Mouse (Mus musculus) c-Kit-positive CD71-negative TER-119-negative erythroid progenitor cells, embryonic 14.5 days (primary cell): Measurements from ENCODE around the gene Mrpl1.
A peak's percentile ranks its signal among the peaks of the same experiment; 100 is the strongest.

Source experiments
- DNase-seq: peaks from one replicate; pipeline ENCODE4 v3.0.0-alpha.2; 2013; ENCODE audit warnings: low read depth

Mrpl1 gene

GRCm38 (mm10) chr5:96209459-96209858 lies at the start of gene Mrpl1:
Mrpl1 (plus strand) TSS chr5:96209493.
- DNase-seq = peak; percentile 47

- peak; percentile 53 for DNase-seq
Measured at GRCm38 (mm10) chr5:96160467-96161262, 48.6 kb upstream of the Mrpl1 start.

- no peak for DNase-seq
Measured at GRCm38 (mm10) chr5:96161263-96161577, 48.1 kb upstream of the Mrpl1 start.

- no peak for DNase-seq
Measured at GRCm38 (mm10) chr5:96161578-96162398, 47.5 kb upstream of the Mrpl1 start.

GRCm38 (mm10) chr5:96162399-96163331 lies 46.6 kb upstream of the Mrpl1 start:
- DNase-seq = peak; percentile 71

GRCm38 (mm10) chr5:96163396-96164020 lies 45.8 kb upstream of the Mrpl1 start:
- no peak for DNase-seq

- DNase-seq = peak; percentile 53
Measured at GRCm38 (mm10) chr5:96164021-96164411, 45.3 kb upstream of the Mrpl1 start, which contains the start of gene Cnot6l. Cnot6l (minus strand) TSS chr5:96164171.

GRCm38 (mm10) chr5:96166761-96167160 lies 42.5 kb upstream of the Mrpl1 start:
- no peak for DNase-seq

GRCm38 (mm10) chr5:96170443-96170842 lies 38.9 kb upstream of the Mrpl1 start:
- no peak for DNase-seq

- no peak for DNase-seq
Measured at GRCm38 (mm10) chr5:96171765-96172164, 37.5 kb upstream of the Mrpl1 start.

- no peak for DNase-seq
Measured at GRCm38 (mm10) chr5:96176121-96176520, 33.2 kb upstream of the Mrpl1 start.

GRCm38 (mm10) chr5:96176879-96177358 lies 32.4 kb upstream of the Mrpl1 start:
- no peak for DNase-seq

GRCm38 (mm10) chr5:96183211-96183610 lies 26.1 kb upstream of the Mrpl1 start:
- DNase-seq = no peak

GRCm38 (mm10) chr5:96183987-96184386 lies 25.3 kb upstream of the Mrpl1 start:
- DNase-seq = no peak

GRCm38 (mm10) chr5:96189761-96190160 lies 19.5 kb upstream of the Mrpl1 start:
- no peak for DNase-seq

GRCm38 (mm10) chr5:96191251-96191650 lies 18.0 kb upstream of the Mrpl1 start:
- DNase-seq = no peak

GRCm38 (mm10) chr5:96196547-96197052 lies 12.7 kb upstream of the Mrpl1 start:
- no peak for DNase-seq

- no peak for DNase-seq
Measured at GRCm38 (mm10) chr5:96198271-96198670, 11.0 kb upstream of the Mrpl1 start.

GRCm38 (mm10) chr5:96200269-96200668 lies 9.0 kb upstream of the Mrpl1 start:
- DNase-seq = no peak

GRCm38 (mm10) chr5:96201462-96202154 lies 7.7 kb upstream of the Mrpl1 start:
- DNase-seq = no peak

- no peak for DNase-seq
Measured at GRCm38 (mm10) chr5:96206897-96207296, 2.4 kb upstream of the Mrpl1 start.
